Comparison of ENCODE assay signal across 7 mouse cellular contexts in the genomic region with DNA sequence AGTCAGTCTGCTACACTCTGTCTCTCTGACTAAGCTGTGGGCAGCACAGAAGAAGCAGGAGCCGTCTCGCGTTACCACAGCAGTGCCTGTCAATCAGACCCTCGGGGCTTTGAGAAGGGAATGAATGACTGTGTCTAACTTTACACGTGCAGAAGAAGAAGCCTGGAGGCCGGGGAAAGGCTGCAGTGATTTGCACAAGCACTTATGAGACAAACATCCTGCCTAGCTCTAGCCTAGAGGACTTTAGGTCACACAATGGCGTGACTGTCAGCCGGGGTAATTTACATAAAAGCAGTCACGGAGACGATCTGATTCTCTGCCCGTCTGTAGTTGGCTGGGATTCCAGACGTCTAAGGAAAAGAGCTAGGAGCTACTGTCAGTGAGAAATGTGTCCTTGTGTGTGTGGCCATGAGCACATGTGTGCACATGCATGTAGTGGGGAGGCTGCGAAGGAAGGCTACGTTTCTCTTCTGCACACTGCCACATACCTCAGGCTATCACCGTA.
DNase-seq lines count a peak whose midpoint lies in the region; ATAC-seq and TF ChIP-seq lines count a peak whose summit lies in the region.

No protein-coding gene starts in this region.

- TF ChIP-seq CTCF in C2C12 (IDR thresholded peaks at IDR 0.05; ENCODE audit: control insufficient read depth, insufficient read depth, insufficient read length): no peak

- H3K36me3 ChIP-seq in C2C12 (ENCODE audit: control insufficient read depth, insufficient read depth): no peaks in the 10 kb centered on the region

- H3K27me3 ChIP-seq in C2C12 (ENCODE audit: control insufficient read depth, insufficient read depth, insufficient read length): no peaks in the 10 kb centered on the region

- ATAC-seq in erythroid progenitor cell, adult 5-6 weeks (replicated peaks; ENCODE audit: low FRiP score, poor library complexity, severe bottlenecking): no peak

- intact Hi-C loops in gastrocnemius, postnatal 14 days (cut with DNase I; ENCODE audit: low total_unique reads): no loop called here

- DNase-seq in ZHBTc4 (ENCODE audit: low read depth, low spot score): peak; percentile 32
- DNase-seq in gastrocnemius, postnatal 14 days: peak; percentile 60
- peak; percentile 52 for DNase-seq in lung, postnatal 10 days
- no peak for DNase-seq in testis, postnatal 14 days (ENCODE audit: low spot score)
- DNase-seq in left cerebral cortex, adult 11 months (ENCODE audit: low spot score): no peak

- H3K79me2 ChIP-seq in C2C12 (ENCODE audit: control insufficient read depth, insufficient read depth): no peaks in the 10 kb centered on the region

- H3ac ChIP-seq in C2C12 (ENCODE audit: control insufficient read depth, insufficient read length, low read depth): peak overlapping the region; percentile 28

- H3K79me3 ChIP-seq in C2C12 (ENCODE audit: low read depth): no peaks in the 10 kb centered on the region

- H3K4me3 ChIP-seq in C2C12 (ENCODE audit: insufficient read depth, poor library complexity, severe bottlenecking): no peak overlapping the region

TF ChIP-seq in C2C12, 6 proteins besides CTCF, POLR2A, EP300 and RAD21:
- no peak for TF ChIP-seq FOSL1 (IDR thresholded peaks at IDR 0.05; ENCODE audit: insufficient read depth, low read length, poor library complexity, severe bottlenecking)
- TF ChIP-seq USF1 (IDR thresholded peaks at IDR 0.05; ENCODE audit: low read depth): peak; percentile 9
- TF ChIP-seq MYOG (IDR thresholded peaks at IDR 0.05; ENCODE audit: control insufficient read depth, extremely low read depth, insufficient read length): no peak
- peak; percentile 43 for TF ChIP-seq MAX (IDR thresholded peaks at IDR 0.05)
- TF ChIP-seq CEBPB (IDR thresholded peaks at IDR 0.05; ENCODE audit: low read depth): no peak
- peak; percentile 99 for TF ChIP-seq MYOD1 (IDR thresholded peaks at IDR 0.05; ENCODE audit: control insufficient read depth, insufficient read length, low read depth)

Comparison
In these comparisons a context has a peak if more than half of its experiments do, and no peak if none do; other contexts are left out.
1. DNase-seq: peak in ZHBTc4 (single experiment), gastrocnemius, postnatal 14 days (single experiment) and lung, postnatal 10 days (single experiment); none in testis, postnatal 14 days (single experiment) and left cerebral cortex, adult 11 months (single experiment).